Mouse (Mus musculus): ENCODE results near the gene Atg9b.

- TF ChIP-seq EP300 (IDR thresholded peaks at IDR 0.05; ENCODE audit: insufficient read depth, low read depth, low read length): no peak
- TF ChIP-seq CTCF (IDR thresholded peaks at IDR 0.05): no peak
Observed at GRCm38 (mm10) chr5:24424004-24424781, 32.2 kb upstream of the Atg9b start.
